Mouse (Mus musculus) heart, embryonic 12.5 days (tissue): Measurements from ENCODE around the gene Plekhm3. TPM values are rescaled to one million over a fixed set of nuclear protein-coding genes. Genes with fewer than 3 reads are reported as not detected.
A peak's percentile ranks its signal among the peaks of the same experiment; 100 is the strongest.

Source experiments
- ATAC-seq: fragments of 200-750 bp; cut with Nextera tagmentation; 2 replicates; pipeline ENCODE4 v1.8.0; 2017; ENCODE audit warnings: moderate TSS enrichment, moderate library complexity; ENCODE audit not compliant: insufficient number of reproducible peaks, low FRiP score
- H3K27ac ChIP-seq: fragments of 300-500 bp; sonication (generic); 2 replicates; pipeline ENCODE4 v1.5.1; 2016; ENCODE audit warnings: mild to moderate bottlenecking, moderate library complexity; ENCODE audit not compliant: poor library complexity, severe bottlenecking
- H3K27me3 ChIP-seq: fragments of 300-500 bp; sonication (generic); replicated peaks from 2 replicates; pipeline ENCODE4 v1.6.1; 2016; ENCODE audit warnings: mild to moderate bottlenecking, moderate library complexity
- H3K36me3 ChIP-seq: fragments of 300-500 bp; sonication (generic); 2 replicates; pipeline ENCODE4 v1.6.1; 2016; ENCODE audit warnings: mild to moderate bottlenecking, moderate library complexity
- H3K4me1 ChIP-seq: fragments of 300-500 bp; sonication (generic); replicated peaks from 2 replicates; pipeline ENCODE4 v1.6.1; 2016; ENCODE audit warnings: mild to moderate bottlenecking
- H3K4me2 ChIP-seq: fragments of 300-500 bp; sonication (generic); 2 replicates; pipeline ENCODE4 v1.6.1; 2016; ENCODE audit warnings: mild to moderate bottlenecking, moderate library complexity
- H3K4me3 ChIP-seq: fragments of 300-500 bp; sonication (generic); 2 replicates; pipeline ENCODE4 v1.5.1; 2016; ENCODE audit warnings: mild to moderate bottlenecking
- H3K9ac ChIP-seq: fragments of 300-500 bp; sonication (generic); 2 replicates; pipeline ENCODE4 v1.6.1; 2016; ENCODE audit warnings: mild to moderate bottlenecking, moderate library complexity
- H3K9me3 ChIP-seq: fragments of 300-500 bp; sonication (generic); replicated peaks from 2 replicates; pipeline ENCODE4 v1.6.1; 2016; ENCODE audit warnings: mild to moderate bottlenecking, moderate library complexity
- WGBS: fragments of 180-500 bp; shearing (Covaris S2); methylation state at CpG from one replicate; pipeline ENCODE4 v1.1.7; 2016; 5-methylcytosine and 5-hydroxymethylcytosine counted together
- polyA plus RNA-seq: library from polyadenylated mRNA; unstranded; fragments of >200 nt; fragmentation: Nextera tagmentation; extraction: Ambion mirVana; gene quantifications from 2 replicates; pipeline ENCODE4 v1.2.1, GENCODE M21; 2016

Gene Plekhm3
- polyA plus RNA-seq, 1 experiment from 2014 or later, result 7.1 TPM

GRCm38 (mm10) chr1:64928542-64928941, 28.1 kb downstream of the Plekhm3 start:
- H3K4me1 ChIP-seq, result 0 out of 2 replicates have a peak, but pooled peaks cover 3% of the 10 kb centered on the region

GRCm38 (mm10) chr1:64927437-64928274, 29.0 kb downstream of the Plekhm3 start:
- WGBS, result 73% methylated on average over 15 of the region's 15 CpGs
- H3K4me3 ChIP-seq, result no peak overlapping the region
- ATAC-seq, result no peak
- H3K36me3 ChIP-seq, result peaks cover 5% of the 10 kb centered on the region; the same call in 1 of the 2 replicates
- H3K27me3 ChIP-seq, result no peaks in the 10 kb centered on the region
- H3K9ac ChIP-seq, result no peak overlapping the region
- H3K4me2 ChIP-seq, result no peak overlapping the region
- no peak overlapping the region for H3K27ac ChIP-seq
- no peaks in the 10 kb centered on the region for H3K9me3 ChIP-seq
- 0 out of 2 replicates have a peak, but pooled peaks cover 3% of the 10 kb centered on the region for H3K4me1 ChIP-seq

More at GRCm38 (mm10) chr1:64928542-64928941, 28.1 kb downstream of the Plekhm3 start:
- no peak for ATAC-seq
- H3K4me3 ChIP-seq, result no peak overlapping the region
- peaks cover 9% of the 10 kb centered on the region; the same call in 1 of the 2 replicates for H3K36me3 ChIP-seq
- no peak overlapping the region for H3K27ac ChIP-seq
- no peak overlapping the region for H3K9ac ChIP-seq
- H3K4me2 ChIP-seq, result no peak overlapping the region
- no peaks in the 10 kb centered on the region for H3K27me3 ChIP-seq
- H3K9me3 ChIP-seq, result no peaks in the 10 kb centered on the region
- WGBS, result 85% methylated on average over 3 of the region's 3 CpGs

- Histone ChIP-seq H3K4me3 (no peak overlapping the region), H3K4me1 (0 out of 2 replicates have a peak, but pooled peaks cover 3% of the 10 kb centered on the region), H3K9me3 (no peaks in the 10 kb centered on the region), H3K9ac (no peak overlapping the region), H3K27ac (no peak overlapping the region), H3K36me3 (peaks cover 6% of the 10 kb centered on the region), H3K4me2 (no peak overlapping the region), H3K27me3 (no peaks in the 10 kb centered on the region)
- WGBS, result 82% methylated on average over 3 of the region's 3 CpGs
- ATAC-seq, result no peak
Measured at GRCm38 (mm10) chr1:64925594-64925993, 31.0 kb downstream of the Plekhm3 start.

GRCm38 (mm10) chr1:64924283-64924682, 32.3 kb downstream of the Plekhm3 start:
- Histone ChIP-seq H3K4me1 (peaks cover 6% of the 10 kb centered on the region; the same call in 1 of the 2 replicates), H3K9me3 (no peaks in the 10 kb centered on the region), H3K36me3 (peaks cover 9% of the 10 kb centered on the region), H3K27me3 (no peaks in the 10 kb centered on the region), H3K4me3 (no peak overlapping the region), H3K27ac (no peak overlapping the region), H3K9ac (no peak overlapping the region), H3K4me2 (no peak overlapping the region)
- no peak for ATAC-seq
- WGBS, result 76% methylated on average over 12 of the region's 12 CpGs

- Histone ChIP-seq H3K36me3 (peaks cover 9% of the 10 kb centered on the region), H3K4me3 (no peak overlapping the region), H3K4me1 (peaks cover 14% of the 10 kb centered on the region; the same call in 1 of the 2 replicates), H3K27me3 (no peaks in the 10 kb centered on the region), H3K4me2 (peak overlapping the region; percentile 42), H3K9me3 (no peaks in the 10 kb centered on the region), H3K9ac (no peak overlapping the region), H3K27ac (0 out of 2 replicates have a peak overlapping the region, but pooled peaks have one; percentile 37)
- 0 out of 2 replicates have a peak, but pooled peaks have one; percentile 33 for ATAC-seq
- 48% methylated on average over 14 of the region's 14 CpGs for WGBS
Measured at GRCm38 (mm10) chr1:64918810-64919528, 37.7 kb downstream of the Plekhm3 start.

GRCm38 (mm10) chr1:64917966-64918365, 38.7 kb downstream of the Plekhm3 start:
- Histone ChIP-seq H3K4me2 (no peak overlapping the region), H3K27ac (no peak overlapping the region), H3K27me3 (no peaks in the 10 kb centered on the region), H3K9me3 (no peaks in the 10 kb centered on the region), H3K36me3 (peaks cover 9% of the 10 kb centered on the region), H3K4me1 (peaks cover 15% of the 10 kb centered on the region; the same call in 1 of the 2 replicates), H3K4me3 (no peak overlapping the region), H3K9ac (no peak overlapping the region)
- 80% methylated on average over 7 of the region's 7 CpGs for WGBS
- no peak for ATAC-seq

GRCm38 (mm10) chr1:64916884-64917507, 39.6 kb downstream of the Plekhm3 start:
- no peak for ATAC-seq
- peaks cover 9% of the 10 kb centered on the region for H3K36me3 ChIP-seq
- no peak overlapping the region for H3K27ac ChIP-seq
- H3K4me2 ChIP-seq, result no peak overlapping the region
- H3K9ac ChIP-seq, result no peak overlapping the region
- no peak overlapping the region for H3K4me3 ChIP-seq
- no peaks in the 10 kb centered on the region for H3K9me3 ChIP-seq
- H3K4me1 ChIP-seq, result peaks cover 15% of the 10 kb centered on the region; the same call in 1 of the 2 replicates
- no peaks in the 10 kb centered on the region for H3K27me3 ChIP-seq
- WGBS, result 58% methylated on average over 5 of the region's 5 CpGs

- H3K27ac ChIP-seq, result no peak overlapping the region
Measured at GRCm38 (mm10) chr1:64914356-64914755, 42.3 kb downstream of the Plekhm3 start.

GRCm38 (mm10) chr1:64907740-64908139, 48.9 kb downstream of the Plekhm3 start:
- Histone ChIP-seq H3K27ac (no peak overlapping the region), H3K4me2 (no peak overlapping the region), H3K9me3 (no peaks in the 10 kb centered on the region), H3K4me3 (no peak overlapping the region), H3K4me1 (peaks cover 5% of the 10 kb centered on the region; the same call in 1 of the 2 replicates), H3K27me3 (no peaks in the 10 kb centered on the region), H3K36me3 (no peaks in the 10 kb centered on the region), H3K9ac (no peak overlapping the region)
- ATAC-seq, result no peak
- WGBS, result 87% methylated on average over 2 of the region's 2 CpGs

More at GRCm38 (mm10) chr1:64914356-64914755, 42.3 kb downstream of the Plekhm3 start:
- no peak for ATAC-seq
- H3K4me1 ChIP-seq, result peaks cover 12% of the 10 kb centered on the region; the same call in 1 of the 2 replicates
- 92% methylated on average over 3 of the region's 3 CpGs for WGBS
- no peak overlapping the region for H3K4me3 ChIP-seq
- H3K9ac ChIP-seq, result no peak overlapping the region
- no peaks in the 10 kb centered on the region for H3K27me3 ChIP-seq
- H3K4me2 ChIP-seq, result no peak overlapping the region
- H3K9me3 ChIP-seq, result no peaks in the 10 kb centered on the region
- H3K36me3 ChIP-seq, result 0 out of 2 replicates have a peak, but pooled peaks cover under 1% of the 10 kb centered on the region

- no peak for ATAC-seq
- Histone ChIP-seq H3K27me3 (no peaks in the 10 kb centered on the region), H3K36me3 (no peaks in the 10 kb centered on the region), H3K27ac (no peak overlapping the region), H3K9me3 (no peaks in the 10 kb centered on the region), H3K4me1 (peaks cover 8% of the 10 kb centered on the region; the same call in 1 of the 2 replicates), H3K4me3 (no peak overlapping the region), H3K4me2 (no peak overlapping the region), H3K9ac (no peak overlapping the region)
- WGBS, result 35% methylated on average over 1 of the region's 1 CpGs
Measured at GRCm38 (mm10) chr1:64906226-64906625, 50.4 kb downstream of the Plekhm3 start.
